Mouse (Mus musculus) cerebellum, adult 9-10 months (tissue): ENCODE data around the gene Kdm7a.

Source experiments
- DNase-seq: peaks from one replicate; pipeline ENCODE4 v3.0.0; 2022

Gene Kdm7a

DNA sequence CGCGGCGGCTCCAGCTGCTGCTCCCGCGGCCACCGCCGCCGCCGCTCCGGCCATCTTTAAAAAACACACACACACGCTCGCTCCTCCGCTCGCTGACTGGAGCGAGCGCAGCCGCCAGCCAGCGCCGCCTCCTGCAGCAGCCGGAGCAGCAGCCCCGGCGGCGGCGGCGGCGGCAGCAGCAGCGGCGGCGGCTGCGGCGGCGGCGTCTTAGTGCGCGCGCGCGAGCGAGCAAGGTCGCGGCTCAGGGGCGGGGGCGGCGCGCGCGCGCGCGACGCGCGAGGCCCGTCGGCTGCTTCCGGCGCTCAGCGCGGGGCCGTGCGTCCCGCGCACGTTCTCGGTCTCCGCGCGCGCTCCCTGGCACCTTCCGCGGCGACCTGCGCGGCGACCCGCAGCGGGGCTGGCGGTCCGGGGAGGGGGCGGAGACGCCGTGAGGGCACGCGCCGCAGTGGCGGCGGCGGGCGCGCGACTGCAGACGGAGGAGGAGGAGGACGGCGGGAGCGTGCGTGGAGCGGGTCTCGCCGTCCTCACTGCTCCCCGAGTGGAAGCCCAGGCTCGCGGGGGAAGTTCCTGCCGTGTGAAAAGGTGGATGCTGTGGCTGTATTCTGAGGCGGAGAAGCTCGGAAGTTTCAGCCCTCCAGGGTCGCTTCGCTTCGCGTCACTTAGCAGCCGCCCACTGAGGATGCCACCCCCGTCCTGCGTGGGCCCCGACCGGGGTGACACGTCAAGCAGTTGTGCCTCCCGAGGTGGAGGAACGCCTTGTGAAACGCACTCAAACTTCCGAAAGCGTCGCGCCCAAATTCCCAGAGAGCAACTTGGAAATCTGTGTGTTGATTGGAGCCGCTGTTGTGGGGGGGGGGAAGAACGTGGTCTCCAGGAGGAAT is at the start of gene Kdm7a:
Gene Kdm7a (minus strand): TSS at position 209 of the 881 bp plus-strand sequence.
- peak; percentile 91 for DNase-seq

- no peak for DNase-seq
These were observed 48.7 kb upstream of the Kdm7a start for GRCm38 (mm10) chr6:39255271-39255670.

- no peak for DNase-seq
These were observed 43.5 kb upstream of the Kdm7a start for GRCm38 (mm10) chr6:39250055-39250454.

GRCm38 (mm10) chr6:39249176-39249770 is 42.7 kb upstream of the Kdm7a start:
- no peak for DNase-seq

GRCm38 (mm10) chr6:39244066-39244465 is 37.5 kb upstream of the Kdm7a start:
- no peak for DNase-seq

- no peak for DNase-seq
These were observed 36.9 kb upstream of the Kdm7a start for GRCm38 (mm10) chr6:39243511-39243961.

GRCm38 (mm10) chr6:39242718-39243471 is 36.3 kb upstream of the Kdm7a start:
- peak; percentile 90 for DNase-seq

DNA sequence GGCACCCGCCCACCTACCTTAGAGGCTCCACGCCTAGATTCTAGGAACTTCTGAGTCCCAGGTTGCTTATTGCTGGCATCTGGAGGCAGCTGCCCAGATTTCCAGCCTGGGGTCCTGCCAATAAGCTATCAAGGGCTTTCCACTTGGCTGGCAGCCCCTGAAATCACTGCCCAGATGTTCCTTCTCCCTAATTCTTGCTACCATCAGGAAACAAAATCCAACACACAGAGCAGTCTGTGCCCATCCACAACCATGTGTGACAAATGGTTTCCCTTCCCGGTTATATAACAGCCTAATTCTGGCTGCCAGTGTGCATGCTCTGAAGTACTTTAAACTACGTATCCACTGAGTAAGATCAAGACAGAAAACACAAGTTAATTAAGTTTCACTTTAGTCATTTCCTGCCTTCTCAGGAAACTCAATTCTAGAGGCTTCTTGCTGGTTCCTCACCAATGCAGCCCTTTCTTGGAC is 34.9 kb upstream of the Kdm7a start:
- DNase-seq = no peak

DNA sequence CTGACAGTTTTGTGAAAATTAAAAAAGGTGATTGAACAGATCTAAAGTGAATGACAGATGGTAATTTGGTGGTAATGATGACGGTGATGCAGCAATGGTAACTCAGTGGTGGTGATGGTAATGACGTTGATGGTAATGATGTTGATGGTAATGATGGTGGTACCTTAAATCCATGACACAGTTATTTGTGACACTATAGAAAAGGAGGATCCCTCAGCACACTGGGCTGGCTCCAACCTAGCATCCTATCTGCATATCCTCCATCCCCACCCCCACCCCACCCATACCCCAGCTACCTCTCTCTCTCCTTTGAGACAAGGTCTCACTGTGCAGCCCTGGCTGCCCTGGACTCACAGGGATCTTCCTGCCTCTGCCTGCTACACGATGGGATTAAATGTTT is 34.4 kb upstream of the Kdm7a start:
- DNase-seq = no peak

GRCm38 (mm10) chr6:39237887-39238286 is 31.3 kb upstream of the Kdm7a start:
- DNase-seq = no peak

GRCm38 (mm10) chr6:39232617-39233016 is 26.0 kb upstream of the Kdm7a start:
- no peak for DNase-seq

DNA sequence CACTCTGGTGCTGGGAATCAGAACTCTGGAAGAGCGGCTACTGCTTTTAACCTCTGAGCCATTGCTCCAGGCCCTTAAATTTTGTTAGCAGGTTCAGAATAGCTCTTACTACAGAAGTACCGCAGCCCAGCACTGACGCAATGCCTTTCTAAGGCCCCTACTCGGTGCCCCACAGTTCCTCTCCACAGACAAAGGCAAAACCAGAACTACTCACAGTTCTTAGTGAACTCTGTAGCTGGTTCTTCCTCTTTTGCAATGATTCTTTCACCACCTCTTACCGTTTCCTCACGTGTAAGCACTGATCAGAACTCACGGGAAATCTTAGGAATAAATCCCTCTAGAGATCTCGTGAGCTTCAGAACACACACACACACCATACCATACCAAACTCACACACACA is 24.1 kb upstream of the Kdm7a start:
- no peak for DNase-seq

GRCm38 (mm10) chr6:39226610-39226955 is 20.0 kb upstream of the Kdm7a start:
- DNase-seq = no peak

DNA sequence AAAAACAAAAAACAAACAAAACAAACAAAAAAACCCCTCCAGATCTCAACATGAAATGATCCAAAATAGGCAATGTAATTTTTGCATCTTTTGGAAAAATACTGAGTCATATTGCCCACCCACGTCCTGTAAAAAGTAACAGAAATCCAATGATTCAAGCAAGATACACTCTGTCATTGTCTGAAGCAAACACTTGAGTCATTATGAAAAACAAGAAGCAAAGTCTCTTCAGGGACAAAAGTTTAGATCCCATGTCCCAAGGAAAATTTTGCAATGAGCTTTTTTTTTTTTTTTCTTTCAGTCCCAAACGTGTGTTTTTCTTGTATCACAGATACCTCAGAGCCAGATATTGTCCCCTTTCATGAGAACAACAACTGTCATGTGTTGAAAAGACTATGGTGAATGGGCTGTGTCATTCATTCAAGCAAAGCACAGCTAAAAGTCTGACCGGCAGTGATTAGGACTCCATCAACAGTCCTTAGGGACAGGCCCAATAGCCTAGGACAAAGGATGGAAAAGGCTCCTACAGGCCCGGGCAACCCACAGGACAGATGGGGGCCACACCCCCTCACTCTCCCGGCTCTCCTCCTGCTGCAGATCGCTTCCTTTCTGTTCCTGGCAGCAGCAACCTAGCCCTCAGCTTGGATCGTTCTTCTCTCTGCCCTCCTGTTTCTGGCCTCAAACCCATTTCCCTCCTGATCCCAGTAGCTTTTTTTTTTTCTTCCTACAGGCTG is 19.5 kb upstream of the Kdm7a start:
- no peak for DNase-seq

DNA sequence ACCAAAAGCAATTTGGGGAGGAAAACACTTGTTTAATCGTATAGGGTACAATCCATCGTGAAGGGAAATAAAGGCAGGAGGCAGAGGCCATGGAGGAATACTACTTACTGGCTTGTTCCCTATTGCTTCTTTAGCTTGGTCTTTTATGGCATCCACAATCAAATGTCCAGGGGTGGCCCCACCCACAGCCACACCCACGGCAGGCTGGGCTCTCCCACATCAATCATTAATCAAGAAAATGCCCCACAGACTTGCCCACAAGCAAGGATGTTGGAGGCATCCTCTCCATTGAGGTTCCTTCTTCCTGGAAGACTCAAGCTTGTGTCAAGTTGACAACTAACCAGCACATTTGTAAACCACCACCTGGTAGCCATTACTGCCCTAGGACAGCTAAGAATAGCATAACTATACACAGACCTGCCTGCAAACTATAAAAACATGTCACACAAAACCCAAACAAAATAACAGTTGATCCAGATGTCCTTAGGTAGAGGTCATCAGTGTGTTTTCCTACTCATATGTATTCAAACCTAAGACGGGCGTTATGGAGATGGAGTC is 16.8 kb upstream of the Kdm7a start:
- DNase-seq = no peak

- DNase-seq = no peak
These were observed 15.9 kb upstream of the Kdm7a start for GRCm38 (mm10) chr6:39222487-39222886.

DNA sequence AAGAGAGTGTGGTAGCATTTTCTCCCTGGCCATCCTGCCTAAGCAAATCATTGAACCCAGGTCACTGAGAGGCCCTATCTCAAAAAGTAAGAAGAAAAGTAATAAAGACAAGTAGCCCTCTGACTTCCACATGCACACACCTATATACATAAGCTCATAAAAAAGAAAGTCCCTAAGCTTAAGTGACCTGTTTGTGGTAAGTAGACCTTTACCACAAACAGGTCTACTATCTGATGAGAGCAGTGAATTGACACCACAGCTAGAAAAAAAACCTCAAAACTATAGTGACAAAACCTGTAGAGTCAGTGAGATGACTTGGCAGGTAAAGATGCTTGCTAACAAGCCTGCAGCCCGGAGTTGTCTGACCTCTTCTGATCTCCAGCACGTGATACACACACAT is 11.4 kb upstream of the Kdm7a start:
- no peak for DNase-seq

- no peak for DNase-seq
These were observed 10.5 kb upstream of the Kdm7a start for GRCm38 (mm10) chr6:39217138-39217537.

DNA sequence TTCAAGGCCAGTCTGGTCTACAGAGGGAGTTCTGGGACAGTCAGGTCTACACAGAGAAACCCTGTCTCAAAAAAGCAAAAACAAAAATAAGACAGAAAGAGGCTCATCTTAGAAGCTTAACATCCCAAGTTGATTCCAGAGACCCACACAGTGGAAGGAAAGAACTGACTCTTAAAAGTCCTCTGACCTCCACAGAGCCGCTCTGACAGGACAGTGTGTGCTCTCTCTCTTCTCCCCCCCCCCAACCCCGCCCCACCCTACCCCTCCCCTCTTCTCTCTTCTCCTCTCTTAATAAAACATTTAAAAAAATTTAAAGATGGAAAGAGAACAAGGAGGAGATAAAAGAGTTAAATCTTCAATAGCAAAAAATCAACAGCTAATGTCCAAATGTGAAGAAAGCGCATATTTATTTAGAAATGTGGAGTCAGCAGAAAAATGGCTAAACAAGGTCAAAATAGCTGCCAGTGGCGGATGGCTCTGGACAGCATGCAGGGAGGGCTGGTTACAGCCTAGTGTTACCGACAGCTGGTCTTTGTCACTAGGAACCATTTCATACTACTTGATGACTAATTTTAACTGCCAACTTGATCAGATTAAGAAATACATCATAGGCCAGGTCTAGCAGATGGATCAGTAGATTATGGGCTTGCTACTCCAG is 8.5 kb upstream of the Kdm7a start:
- DNase-seq = no peak

DNA sequence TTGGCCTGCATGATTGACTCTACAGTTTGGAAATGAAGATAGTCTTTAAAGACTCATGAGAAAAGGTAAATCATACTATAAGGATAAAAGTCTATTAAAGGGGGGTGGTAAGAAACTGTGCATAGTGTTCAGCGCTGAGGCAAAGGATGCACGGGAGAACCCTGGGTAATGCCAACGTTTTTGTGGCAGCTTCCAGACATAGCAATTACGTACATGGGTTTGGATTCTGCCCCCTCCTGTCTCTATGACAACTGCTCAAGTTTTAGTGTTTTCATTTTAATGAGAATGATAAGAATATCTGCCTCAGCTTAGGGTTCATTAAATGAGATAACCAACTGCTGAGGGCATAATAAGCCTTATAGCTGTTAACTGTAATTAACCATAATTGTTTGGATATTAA is 3.1 kb upstream of the Kdm7a start:
- no peak for DNase-seq

- DNase-seq = no peak
These were observed 1.6 kb upstream of the Kdm7a start for GRCm38 (mm10) chr6:39208181-39208580.
